Mouse (Mus musculus): ENCODE results near the gene Zbtb14.

DNA sequence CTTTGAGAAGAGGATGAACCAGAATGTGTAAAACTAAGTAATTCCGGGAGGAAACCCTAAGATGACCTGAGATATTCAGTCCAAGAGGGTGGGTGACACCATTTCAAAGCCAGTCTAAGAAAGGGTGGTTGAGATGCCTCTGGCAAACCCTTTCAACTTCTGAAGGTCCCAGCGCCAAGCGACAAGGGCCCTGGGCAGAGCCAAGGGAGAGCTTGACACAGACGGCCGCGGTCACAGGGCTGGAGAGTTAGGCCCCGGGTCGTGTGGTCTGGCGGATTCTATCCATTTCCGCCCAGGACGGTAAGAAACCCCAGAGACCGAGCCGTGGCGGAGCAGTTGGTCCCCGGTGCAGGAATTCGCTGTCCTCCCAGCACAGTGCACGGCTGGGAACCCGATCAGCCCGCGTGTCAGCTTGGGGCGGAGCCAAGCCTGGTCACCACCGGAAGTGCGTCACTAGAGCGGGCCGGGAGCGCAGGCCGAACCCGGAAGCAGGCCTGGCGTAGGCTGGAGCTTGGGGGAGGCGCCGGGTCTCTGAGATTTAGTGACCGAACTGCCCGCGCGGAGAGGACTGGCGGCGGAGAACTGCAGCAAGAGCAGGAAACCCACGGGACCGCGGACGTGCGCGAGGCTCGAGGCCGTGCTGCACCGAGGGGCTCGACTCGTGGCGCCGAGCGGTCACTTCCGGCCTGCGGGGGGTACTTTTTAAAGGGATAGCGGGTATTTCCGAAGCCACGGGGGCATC lies 34.2 kb downstream of the Zbtb14 start:
- TF ChIP-seq TAL1 (conservative IDR thresholded peaks at IDR 0.05; ENCODE audit: low read depth, low read length) (no peak), CTCF (IDR thresholded peaks at IDR 0.05; ENCODE audit: low read depth, low read length) (no peak), GATA1 (IDR thresholded peaks at IDR 0.05; ENCODE audit: borderline replicate concordance, low read length) (no peak)
